Mouse (Mus musculus) c-Kit-negative CD71-positive TER-119-positive erythroid progenitor cells, embryonic 14.5 days (primary cell): ENCODE results near the gene Celf1.

ENCODE experiments used
- DNase-seq: peaks from one replicate; pipeline ENCODE4 v3.0.0-alpha.2; 2013; ENCODE audit warnings: low read depth, low spot score

Celf1 gene

GRCm38 (mm10) chr2:90939750-90940149 lies 432 bp upstream of the Celf1 start:
- no peak for DNase-seq

GRCm38 (mm10) chr2:90941744-90942143 lies 1.6 kb downstream of the Celf1 start:
- DNase-seq: no peak

- no peak for DNase-seq
Observed at GRCm38 (mm10) chr2:90950149-90950548, 10.0 kb downstream of the Celf1 start.

GRCm38 (mm10) chr2:90950582-90951194 lies 10.5 kb downstream of the Celf1 start:
- no peak for DNase-seq

- no peak for DNase-seq
Observed at GRCm38 (mm10) chr2:90953461-90953860, 13.3 kb downstream of the Celf1 start.

- no peak for DNase-seq
Observed at GRCm38 (mm10) chr2:90956053-90956452, 15.9 kb downstream of the Celf1 start.

GRCm38 (mm10) chr2:90958856-90959255 lies 18.7 kb downstream of the Celf1 start:
- DNase-seq: no peak

- DNase-seq: no peak
Observed at GRCm38 (mm10) chr2:90960012-90960411, 19.8 kb downstream of the Celf1 start.

- no peak for DNase-seq
Observed at GRCm38 (mm10) chr2:90963304-90963703, 23.1 kb downstream of the Celf1 start.

GRCm38 (mm10) chr2:90964811-90965465 lies 24.8 kb downstream of the Celf1 start:
- no peak for DNase-seq

- DNase-seq: no peak
Observed at GRCm38 (mm10) chr2:90965466-90966080, 25.4 kb downstream of the Celf1 start.

- no peak for DNase-seq
Observed at GRCm38 (mm10) chr2:90970606-90971005, 30.4 kb downstream of the Celf1 start.

- DNase-seq: no peak
Observed at GRCm38 (mm10) chr2:90974101-90974500, 33.9 kb downstream of the Celf1 start.

- DNase-seq: no peak
Observed at GRCm38 (mm10) chr2:90975181-90975835, 35.1 kb downstream of the Celf1 start.

GRCm38 (mm10) chr2:90976590-90976989 lies 36.4 kb downstream of the Celf1 start:
- DNase-seq: no peak

- no peak for DNase-seq
Observed at GRCm38 (mm10) chr2:90977291-90977690, 37.1 kb downstream of the Celf1 start.

- DNase-seq: no peak
Observed at GRCm38 (mm10) chr2:90986055-90986454, 45.9 kb downstream of the Celf1 start.

- DNase-seq: no peak
Observed at GRCm38 (mm10) chr2:91008536-91008935, 68.4 kb downstream of the Celf1 start.

GRCm38 (mm10) chr2:91013881-91014280 lies 73.7 kb downstream of the Celf1 start:
- no peak for DNase-seq

GRCm38 (mm10) chr2:91015386-91015785 lies 75.2 kb downstream of the Celf1 start:
- no peak for DNase-seq

GRCm38 (mm10) chr2:91018061-91018788 lies 78.0 kb downstream of the Celf1 start:
- no peak for DNase-seq

- no peak for DNase-seq
Observed at GRCm38 (mm10) chr2:91019911-91020310, 79.7 kb downstream of the Celf1 start.
